Mouse (Mus musculus) gastrocnemius, adult 18-20 months (tissue): ENCODE results near the gene Gm49354. TPM values are rescaled to one million over a fixed set of nuclear protein-coding genes. Genes with fewer than 3 reads are reported as not detected.
"Not testable (repeated sequence)": the region's sequence is repeated elsewhere in the genome, so short reads cannot be mapped to it uniquely, and the experiment has no call there.

Experiments used
- DNase-seq: peaks from one replicate; pipeline ENCODE4 v3.0.0; 2021; ENCODE audit warnings: low spot score
- total RNA-seq, 2 experiments: library from RNA; stranded (reverse); gene quantifications; 2 replicates each; pipeline ENCODE4 v1.2.3; 2021

Gene Gm49354
- total RNA-seq, 2 experiments from 2014 or later: not detected

GRCm38 (mm10) chr13:59711984-59712383 is 70.1 kb downstream of the Gm49354 start, which contains the start of gene Spata31d1b:
Gene Spata31d1b, plus strand, starts transcription at chr13:59712284.
- DNase-seq: not testable (repeated sequence)

DNA sequence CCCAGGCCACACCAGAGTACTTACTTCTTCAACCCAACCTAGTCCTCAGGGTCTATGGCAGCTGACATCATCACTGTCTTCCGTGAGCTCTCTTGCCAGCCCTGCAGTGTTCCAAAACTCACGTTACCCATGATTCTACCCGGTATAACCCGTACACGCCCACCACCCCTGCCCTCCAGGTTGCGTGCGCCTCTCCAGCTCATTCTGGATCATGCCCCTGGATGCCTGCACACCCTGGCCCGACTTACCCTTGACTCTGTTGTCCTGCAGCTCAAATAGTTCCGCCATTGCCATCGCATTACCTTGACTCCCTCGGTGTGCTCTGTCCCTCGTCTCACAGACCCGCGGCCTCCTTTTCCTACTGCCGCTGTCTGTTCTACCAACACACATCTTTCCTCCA is 71.8 kb downstream of the Gm49354 start, which contains the start of gene Spata31d1a:
Spata31d1a (minus strand) TSS at position 101 of the 400 bp plus-strand sequence.
- DNase-seq: no peak

Other genes starting within 250 kb of the Gm49354 start
- gene Agtpbp1, start 197.0 kb downstream of the Gm49354 start, total RNA-seq: 10 to 100 TPM; 63.3 to 69.8 TPM
- 10 to 100 TPM; 24.8 to 28.6 TPM for gene Naa35, start 197.0 kb downstream of the Gm49354 start, total RNA-seq
- gene Golm1, start 106.4 kb downstream of the Gm49354 start, total RNA-seq: 1 to 10 TPM; 5.7 to 7.5 TPM
- not detected for gene 4921517D22Rik, start 88.1 kb downstream of the Gm49354 start, total RNA-seq
- not detected for gene Spata31d1a, start 71.9 kb downstream of the Gm49354 start, total RNA-seq
- not detected for gene Spata31d1b, start 70.0 kb downstream of the Gm49354 start, total RNA-seq
- not detected for gene Spata31d1d, start 50.5 kb downstream of the Gm49354 start, total RNA-seq
- not detected for gene 1700014D04Rik, start 35.5 kb downstream of the Gm49354 start, total RNA-seq
- gene Isca1, start 12.4 kb downstream of the Gm49354 start, total RNA-seq: 100 to 1,000 TPM; 172 to 190 TPM
- 10 to 100 TPM; 36.7 to 38.5 TPM for gene Tut7, start 40.9 kb upstream of the Gm49354 start, total RNA-seq